Mouse (Mus musculus): ENCODE data around the gene Cdc42ep5. TPM values are rescaled to one million over a fixed set of nuclear protein-coding genes. Genes with fewer than 3 reads are reported as not detected.
"Not testable (repeated sequence)": the region's sequence is repeated elsewhere in the genome, so short reads cannot be mapped to it uniquely, and the experiment has no call there.

Gene Cdc42ep5
- 90.1 and 98.9 TPM in 2 replicates for polyA plus RNA-seq (2012; rRNA removed)

GRCm38 (mm10) chr7:4164090-4164910, at the start of gene Cdc42ep5:
TSS of gene Cdc42ep5 (minus strand) at chr7:4164860.
- DNase-seq (ENCODE audit: low spot score): no peak

GRCm38 (mm10) chr7:4213436-4213835, 48.8 kb upstream of the Cdc42ep5 start:
- not testable (repeated sequence) for DNase-seq (ENCODE audit: low spot score)

GRCm38 (mm10) chr7:4208626-4209025, 44.0 kb upstream of the Cdc42ep5 start:
- no peak for DNase-seq (ENCODE audit: low spot score)

- no peak for DNase-seq (ENCODE audit: low spot score)
These were observed 42.5 kb upstream of the Cdc42ep5 start for GRCm38 (mm10) chr7:4207126-4207525.

- DNase-seq (ENCODE audit: low spot score): no peak
These were observed 13.8 kb upstream of the Cdc42ep5 start for GRCm38 (mm10) chr7:4178438-4178837.

- no peak for DNase-seq (ENCODE audit: low spot score)
These were observed 5.7 kb upstream of the Cdc42ep5 start for GRCm38 (mm10) chr7:4170193-4170938.

GRCm38 (mm10) chr7:4167098-4167497, 2.4 kb upstream of the Cdc42ep5 start:
- no peak for DNase-seq (ENCODE audit: low spot score)

GRCm38 (mm10) chr7:4165286-4165685, 626 bp upstream of the Cdc42ep5 start:
- no peak for DNase-seq (ENCODE audit: low spot score)

- DNase-seq (ENCODE audit: low spot score): no peak
These were observed 1.0 kb downstream of the Cdc42ep5 start for GRCm38 (mm10) chr7:4163571-4164072.

- not testable (repeated sequence) for DNase-seq (ENCODE audit: low spot score)
These were observed 3.1 kb downstream of the Cdc42ep5 start for GRCm38 (mm10) chr7:4161596-4161995.

GRCm38 (mm10) chr7:4154976-4155375, 9.7 kb downstream of the Cdc42ep5 start:
- DNase-seq (ENCODE audit: low spot score): no peak

- no peak for DNase-seq (ENCODE audit: low spot score)
These were observed 10.3 kb downstream of the Cdc42ep5 start for GRCm38 (mm10) chr7:4154356-4154755.

- DNase-seq (ENCODE audit: low spot score): no peak
These were observed 13.4 kb downstream of the Cdc42ep5 start for GRCm38 (mm10) chr7:4151241-4151640.

GRCm38 (mm10) chr7:4150811-4151221, 13.8 kb downstream of the Cdc42ep5 start:
- DNase-seq (ENCODE audit: low spot score): no peak

- DNase-seq (ENCODE audit: low spot score): no peak
These were observed 14.6 kb downstream of the Cdc42ep5 start, which contains the start of gene Leng9 for GRCm38 (mm10) chr7:4150059-4150541. TSS of gene Leng9 (minus strand) at chr7:4150374.

GRCm38 (mm10) chr7:4149209-4150054, 15.2 kb downstream of the Cdc42ep5 start:
- peak; percentile 83 for DNase-seq (ENCODE audit: low spot score)

- peak; percentile 32 for DNase-seq (ENCODE audit: low spot score)
These were observed 16.1 kb downstream of the Cdc42ep5 start for GRCm38 (mm10) chr7:4148341-4149208.

GRCm38 (mm10) chr7:4147836-4148235, 16.8 kb downstream of the Cdc42ep5 start:
- no peak for DNase-seq (ENCODE audit: low spot score)

GRCm38 (mm10) chr7:4147371-4147770, 17.3 kb downstream of the Cdc42ep5 start:
- peak; percentile 20 for DNase-seq (ENCODE audit: low spot score)

Data from urinary bladder, adult 2 months (tissue).